Mouse (Mus musculus): ENCODE measurements at regions not wholly inside any gene's neighbourhood (a gene's known extent, or its start where the extent isn't known, plus 50 kb on each side); places are given as distances from the start of the nearest gene placed in this dataset.
"Not testable (repeated sequence)": the region's sequence is repeated elsewhere in the genome, so short reads cannot be mapped to it uniquely, and the experiment has no call there.

DNA sequence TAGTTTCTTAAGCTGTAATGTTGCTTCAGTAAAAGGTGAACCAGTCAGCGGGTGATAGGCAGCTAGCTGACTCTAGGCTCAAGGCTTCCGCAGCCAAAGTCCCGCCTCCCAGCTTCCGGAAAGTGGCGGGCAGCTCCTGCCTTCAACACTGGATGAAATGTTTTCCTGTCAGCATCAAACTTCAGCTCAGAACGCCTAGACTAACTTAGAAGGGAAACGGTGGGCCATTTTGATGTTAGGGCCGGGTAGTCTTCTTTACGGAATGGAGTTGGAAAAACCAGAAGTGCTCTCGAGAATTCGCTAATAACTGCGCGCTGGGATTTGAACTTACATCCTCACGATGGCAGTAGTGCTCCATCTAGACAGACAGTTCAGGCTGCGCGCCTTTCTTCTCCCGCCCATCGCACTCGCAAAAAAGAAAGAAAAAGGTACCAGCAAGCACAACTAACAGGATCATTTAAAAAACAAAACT lies 194.7 kb upstream of the Olfr1324 start:
- no peaks in the 10 kb centered on the region for H3K27me3 ChIP-seq (ENCODE audit: control insufficient read depth, insufficient read depth, low read length)
- no peak overlapping the region for H3K9ac ChIP-seq (replicated peaks; ENCODE audit: low read depth, low read length)
- WGBS: 75% methylated on average over 19 of the region's 19 CpGs
- H3K4me3 ChIP-seq (ENCODE audit: low read depth, low read length): 0 out of 2 replicates have a peak overlapping the region, but pooled peaks have one; percentile 9
- H3K4me1 ChIP-seq (ENCODE audit: control insufficient read depth, insufficient read depth, low read length): no peaks in the 10 kb centered on the region
- ATAC-seq (ENCODE audit: low read depth): peak; percentile 65; the same call in 1 of the 2 replicates
- no peaks in the 10 kb centered on the region for H3K36me3 ChIP-seq (ENCODE audit: control insufficient read depth, insufficient read depth, low read length)
- H3K27ac ChIP-seq (ENCODE audit: low read depth, low read length): no peak overlapping the region
- no peak overlapping the region for H3K4me2 ChIP-seq (ENCODE audit: low read depth, low read length)
- H3K9me3 ChIP-seq (ENCODE audit: control insufficient read depth, low read length): no peaks in the 10 kb centered on the region

DNA sequence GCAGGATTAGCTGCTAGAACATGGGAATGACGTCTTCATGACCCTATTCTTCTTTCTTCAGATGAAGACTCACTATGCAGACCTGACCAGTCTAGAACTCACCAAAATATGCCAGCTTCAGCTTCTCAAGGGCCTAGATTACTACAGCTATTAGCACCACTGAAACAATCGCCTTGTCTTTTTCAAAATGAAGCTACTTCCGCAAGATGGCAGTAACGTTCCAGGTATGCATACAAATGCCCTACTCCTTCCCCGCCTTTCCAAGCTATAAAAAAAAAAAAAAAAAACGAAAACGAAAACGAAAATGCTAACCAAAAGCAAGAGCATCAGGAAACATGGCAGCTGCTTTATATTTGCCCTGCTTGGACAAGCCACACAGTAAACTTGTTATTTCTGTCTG lies 192.6 kb upstream of the Olfr1324 start:
- H3K4me2 ChIP-seq (ENCODE audit: low read depth, low read length): no peak overlapping the region
- no peaks in the 10 kb centered on the region for H3K36me3 ChIP-seq (ENCODE audit: control insufficient read depth, insufficient read depth, low read length)
- no peak overlapping the region for H3K4me3 ChIP-seq (ENCODE audit: low read depth, low read length)
- H3K4me1 ChIP-seq (ENCODE audit: control insufficient read depth, insufficient read depth, low read length): no peaks in the 10 kb centered on the region
- no peaks in the 10 kb centered on the region for H3K27me3 ChIP-seq (ENCODE audit: control insufficient read depth, insufficient read depth, low read length)
- H3K27ac ChIP-seq (ENCODE audit: low read depth, low read length): no peak overlapping the region
- 73% methylated on average over 8 of the region's 8 CpGs for WGBS
- no peaks in the 10 kb centered on the region for H3K9me3 ChIP-seq (ENCODE audit: control insufficient read depth, low read length)
- no peak for ATAC-seq (ENCODE audit: low read depth)
- H3K9ac ChIP-seq (replicated peaks; ENCODE audit: low read depth, low read length): no peak overlapping the region

DNA sequence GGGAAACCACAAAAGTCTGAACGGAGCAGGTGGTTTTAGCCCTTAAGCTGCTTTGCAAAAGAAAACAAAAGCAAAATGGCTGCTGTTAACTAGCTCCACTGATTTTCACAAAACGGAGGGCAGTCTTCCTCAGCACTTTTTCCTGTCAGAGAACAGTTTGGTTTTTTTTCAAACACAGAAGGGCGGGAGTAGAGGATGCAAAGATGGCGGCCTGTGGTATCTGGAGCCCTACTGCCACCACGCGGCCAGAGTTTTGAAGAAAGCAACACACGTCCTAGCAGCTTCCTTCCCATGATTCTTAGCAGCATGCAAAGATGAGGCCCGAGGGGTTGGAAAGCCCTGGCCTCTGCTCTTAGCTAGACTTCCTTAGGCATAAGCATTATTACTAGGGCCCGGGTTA lies 191.6 kb upstream of the Olfr1324 start:
- H3K27ac ChIP-seq (ENCODE audit: low read depth, low read length): 0 out of 2 replicates have a peak overlapping the region, but pooled peaks have one; percentile 17
- ATAC-seq (ENCODE audit: low read depth): peak; percentile 44; the same call in 1 of the 2 replicates
- H3K9ac ChIP-seq (replicated peaks; ENCODE audit: low read depth, low read length): no peak overlapping the region
- H3K27me3 ChIP-seq (ENCODE audit: control insufficient read depth, insufficient read depth, low read length): no peaks in the 10 kb centered on the region
- no peaks in the 10 kb centered on the region for H3K36me3 ChIP-seq (ENCODE audit: control insufficient read depth, insufficient read depth, low read length)
- no peak overlapping the region for H3K4me3 ChIP-seq (ENCODE audit: low read depth, low read length)
- no peaks in the 10 kb centered on the region for H3K9me3 ChIP-seq (ENCODE audit: control insufficient read depth, low read length)
- H3K4me2 ChIP-seq (ENCODE audit: low read depth, low read length): no peak overlapping the region
- H3K4me1 ChIP-seq (ENCODE audit: control insufficient read depth, insufficient read depth, low read length): no peaks in the 10 kb centered on the region
- WGBS: 69% methylated on average over 9 of the region's 9 CpGs

DNA sequence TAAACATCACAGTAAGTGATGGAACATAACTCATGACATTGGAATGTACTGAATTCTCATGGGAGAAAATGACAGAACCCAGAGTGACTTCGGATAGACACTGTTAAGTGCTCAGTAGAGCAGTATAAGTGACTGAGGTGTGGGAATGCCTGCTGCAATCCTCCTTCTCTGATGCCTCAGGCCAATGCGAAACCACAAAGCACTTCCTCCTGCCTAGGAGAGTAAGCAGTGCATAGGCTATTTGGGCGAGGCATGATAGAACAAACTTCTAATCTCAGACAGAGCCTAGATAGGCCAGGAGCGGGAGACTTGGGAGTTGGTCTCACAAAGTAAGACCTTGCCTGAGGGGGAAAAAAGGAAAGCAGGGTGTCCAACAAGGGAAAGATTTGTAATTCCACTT lies 190.6 kb upstream of the Olfr1324 start:
- Histone ChIP-seq H3K9ac (replicated peaks; ENCODE audit: low read depth, low read length) (no peak overlapping the region), H3K36me3 (ENCODE audit: control insufficient read depth, insufficient read depth, low read length) (no peaks in the 10 kb centered on the region), H3K4me2 (ENCODE audit: low read depth, low read length) (no peak overlapping the region), H3K9me3 (ENCODE audit: control insufficient read depth, low read length) (no peaks in the 10 kb centered on the region), H3K27me3 (ENCODE audit: control insufficient read depth, insufficient read depth, low read length) (no peaks in the 10 kb centered on the region), H3K27ac (ENCODE audit: low read depth, low read length) (no peak overlapping the region), H3K4me1 (ENCODE audit: control insufficient read depth, insufficient read depth, low read length) (no peaks in the 10 kb centered on the region), H3K4me3 (ENCODE audit: low read depth, low read length) (no peak overlapping the region)
- ATAC-seq (ENCODE audit: low read depth): no peak
- WGBS: 84% methylated on average over 4 of the region's 4 CpGs

DNA sequence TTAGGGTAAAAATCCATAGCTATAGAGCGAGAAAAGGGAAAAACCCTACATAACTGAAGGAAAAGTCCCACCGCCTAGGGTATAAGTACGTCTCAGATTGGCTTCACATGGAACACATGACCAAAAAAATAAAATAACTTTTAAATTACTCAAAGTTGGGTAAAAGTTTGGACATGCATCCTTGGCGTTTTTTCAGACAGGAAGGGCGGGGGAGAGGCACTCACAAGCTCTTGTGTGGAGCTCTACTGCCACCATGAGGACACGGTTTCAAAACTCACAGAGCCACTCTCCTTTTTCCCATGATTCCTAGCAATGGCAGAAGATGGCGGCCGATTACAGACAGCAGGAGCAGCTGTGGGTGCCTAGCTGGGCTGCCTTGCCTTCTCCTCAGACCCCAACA lies 188.6 kb upstream of the Olfr1324 start:
- H3K9ac ChIP-seq (replicated peaks; ENCODE audit: low read depth, low read length): not testable (repeated sequence)

DNA sequence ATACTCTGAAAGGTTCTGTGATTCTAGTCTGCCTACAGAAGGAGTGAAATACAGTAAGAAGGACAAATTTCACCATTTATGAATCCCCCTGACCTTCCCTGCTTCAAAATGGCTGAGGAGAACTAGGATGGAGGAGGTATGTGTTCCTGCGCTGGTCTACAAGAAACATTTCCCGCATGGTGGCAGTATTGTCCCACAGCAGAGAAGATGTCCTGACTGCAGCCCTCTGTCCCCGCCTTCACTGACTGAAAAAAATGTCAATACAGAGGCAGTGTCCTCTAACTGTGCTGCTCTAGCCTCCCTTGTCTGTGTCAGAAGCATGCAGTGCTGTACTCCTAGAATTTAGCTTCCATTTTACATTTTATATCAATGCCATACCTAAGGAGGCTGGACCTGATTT lies 186.6 kb upstream of the Olfr1324 start:
- peak overlapping the region; percentile 12; the same call in 1 of the 2 replicates for H3K4me3 ChIP-seq (ENCODE audit: low read depth, low read length)
- peak overlapping the region; percentile 52; the same call in 1 of the 2 replicates for H3K27ac ChIP-seq (ENCODE audit: low read depth, low read length)
- peak; percentile 65; the same call in 1 of the 2 replicates for ATAC-seq (ENCODE audit: low read depth)
- not testable (repeated sequence) for H3K4me1 ChIP-seq (ENCODE audit: control insufficient read depth, insufficient read depth, low read length); H3K27me3 ChIP-seq (ENCODE audit: control insufficient read depth, insufficient read depth, low read length); H3K9me3 ChIP-seq (ENCODE audit: control insufficient read depth, low read length); H3K36me3 ChIP-seq (ENCODE audit: control insufficient read depth, insufficient read depth, low read length); H3K9ac ChIP-seq (replicated peaks; ENCODE audit: low read depth, low read length)
- 67% methylated on average over 3 of the region's 3 CpGs for WGBS
- H3K4me2 ChIP-seq (ENCODE audit: low read depth, low read length): peak overlapping the region; percentile 20; the same call in 1 of the 2 replicates

More for the DNA sequence above, 188.6 kb upstream of the Olfr1324 start:
- not testable (repeated sequence) for H3K4me2 ChIP-seq (ENCODE audit: low read depth, low read length); H3K9me3 ChIP-seq (ENCODE audit: control insufficient read depth, low read length); H3K36me3 ChIP-seq (ENCODE audit: control insufficient read depth, insufficient read depth, low read length); ATAC-seq (ENCODE audit: low read depth); H3K4me1 ChIP-seq (ENCODE audit: control insufficient read depth, insufficient read depth, low read length); H3K4me3 ChIP-seq (ENCODE audit: low read depth, low read length); H3K27me3 ChIP-seq (ENCODE audit: control insufficient read depth, insufficient read depth, low read length); H3K27ac ChIP-seq (ENCODE audit: low read depth, low read length)
- WGBS: 68% methylated on average over 8 of the region's 8 CpGs

DNA sequence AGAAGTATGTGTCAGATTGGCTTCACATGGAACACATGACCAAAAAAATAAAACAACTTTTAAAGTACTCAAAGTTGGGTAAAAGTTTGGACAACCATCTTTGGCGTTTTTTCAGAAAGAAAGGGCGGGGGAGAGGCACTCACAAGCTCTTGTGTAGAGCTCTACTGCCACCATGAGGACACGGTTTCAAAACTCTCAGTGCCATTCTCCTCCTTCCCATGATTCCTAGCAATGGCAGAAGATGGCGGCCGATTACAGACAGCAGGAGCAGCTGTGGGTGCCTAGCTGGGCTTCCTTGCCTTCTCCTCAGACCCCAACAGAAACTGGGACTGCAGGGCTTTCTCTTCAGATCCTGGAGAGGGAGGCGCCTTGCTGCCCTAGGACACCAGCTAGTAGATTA lies 186.1 kb upstream of the Olfr1324 start:
- not testable (repeated sequence) for H3K4me1 ChIP-seq (ENCODE audit: control insufficient read depth, insufficient read depth, low read length); H3K9ac ChIP-seq (replicated peaks; ENCODE audit: low read depth, low read length); H3K9me3 ChIP-seq (ENCODE audit: control insufficient read depth, low read length); H3K36me3 ChIP-seq (ENCODE audit: control insufficient read depth, insufficient read depth, low read length); H3K27me3 ChIP-seq (ENCODE audit: control insufficient read depth, insufficient read depth, low read length)
- peak overlapping the region; percentile 12; the same call in 1 of the 2 replicates for H3K4me3 ChIP-seq (ENCODE audit: low read depth, low read length)
- peak overlapping the region; percentile 20; the same call in 1 of the 2 replicates for H3K4me2 ChIP-seq (ENCODE audit: low read depth, low read length)
- WGBS: 69% methylated on average over 6 of the region's 6 CpGs
- peak overlapping the region; percentile 52; the same call in 1 of the 2 replicates for H3K27ac ChIP-seq (ENCODE audit: low read depth, low read length)
- ATAC-seq (ENCODE audit: low read depth): peak; percentile 44; the same call in 1 of the 2 replicates

DNA sequence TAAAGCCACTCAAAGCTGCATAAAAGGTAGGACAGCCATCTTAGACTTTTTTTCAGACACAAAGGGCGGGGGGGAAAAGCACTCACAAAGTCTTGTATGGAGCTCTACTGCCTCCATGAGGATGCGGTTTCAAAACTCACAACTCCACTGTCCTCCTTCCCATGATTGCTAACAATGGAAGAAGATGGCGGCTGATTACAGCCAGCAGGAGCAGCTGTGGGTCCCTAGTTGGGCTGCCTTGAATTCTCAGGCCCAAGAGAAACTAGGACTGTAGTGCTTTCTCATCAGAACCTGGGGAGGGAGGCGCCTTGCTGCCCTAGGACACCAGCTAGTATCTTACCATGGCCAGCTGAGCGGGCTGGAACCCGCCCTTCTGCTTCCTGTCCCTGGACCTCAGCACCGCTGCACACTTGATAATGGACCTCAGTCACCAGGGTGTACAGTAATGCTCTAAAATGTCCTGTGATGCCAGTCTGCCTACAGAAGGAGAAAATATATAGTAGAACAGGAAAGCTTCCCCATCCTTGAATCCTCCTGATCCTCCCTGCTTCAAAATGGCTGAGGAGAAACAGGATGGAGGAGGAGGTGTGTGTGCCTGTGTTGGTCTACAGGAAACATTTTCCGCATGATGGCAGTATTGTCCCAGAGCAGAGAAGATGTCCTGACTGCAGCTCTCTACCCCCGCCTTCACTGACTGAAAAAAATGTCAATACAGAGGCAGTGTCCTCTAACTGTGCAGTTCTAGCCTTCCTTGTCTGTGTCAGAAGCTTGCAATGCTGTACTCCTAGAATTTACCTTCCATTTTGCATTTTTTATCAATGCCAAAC lies 183.7 kb upstream of the Olfr1324 start:
- ATAC-seq (ENCODE audit: low read depth): peak; percentile 82
- H3K36me3 ChIP-seq (ENCODE audit: control insufficient read depth, insufficient read depth, low read length): no peaks in the 10 kb centered on the region
- peak overlapping the region; percentile 32; the same call in 1 of the 2 replicates for H3K4me2 ChIP-seq (ENCODE audit: low read depth, low read length)
- H3K4me1 ChIP-seq (ENCODE audit: control insufficient read depth, insufficient read depth, low read length): no peaks in the 10 kb centered on the region
- H3K4me3 ChIP-seq (ENCODE audit: low read depth, low read length): peak overlapping the region; percentile 20; the same call in 1 of the 2 replicates
- H3K9ac ChIP-seq (replicated peaks; ENCODE audit: low read depth, low read length): peak overlapping the region; percentile 42; the same call in 1 of the 2 replicates
- no peaks in the 10 kb centered on the region for H3K9me3 ChIP-seq (ENCODE audit: control insufficient read depth, low read length)
- 71% methylated on average over 9 of the region's 9 CpGs for WGBS
- H3K27me3 ChIP-seq (ENCODE audit: control insufficient read depth, insufficient read depth, low read length): no peaks in the 10 kb centered on the region
- peak overlapping the region; percentile 71 for H3K27ac ChIP-seq (ENCODE audit: low read depth, low read length)

DNA sequence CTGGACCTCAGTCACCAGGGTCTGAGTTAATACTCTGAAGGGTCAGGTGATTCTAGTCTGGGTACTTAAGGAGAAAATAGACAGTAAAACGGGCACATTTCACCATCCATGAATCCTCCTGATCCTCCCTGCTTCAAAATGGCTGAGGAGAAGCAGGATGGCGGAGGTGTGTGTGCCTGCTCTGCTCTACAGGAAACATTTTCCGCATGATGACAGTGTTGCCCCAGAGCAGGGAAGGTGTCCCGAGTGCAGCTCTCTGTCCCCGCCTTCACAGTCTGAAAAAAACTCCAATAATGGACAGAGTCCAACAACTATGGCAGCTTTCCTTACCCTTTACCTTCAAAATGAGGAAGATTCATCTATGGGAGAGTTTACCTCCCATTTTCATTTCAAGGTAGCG lies 179.8 kb upstream of the Olfr1324 start:
- not testable (repeated sequence) for H3K27me3 ChIP-seq (ENCODE audit: control insufficient read depth, insufficient read depth, low read length); ATAC-seq (ENCODE audit: low read depth); H3K4me1 ChIP-seq (ENCODE audit: control insufficient read depth, insufficient read depth, low read length); H3K9me3 ChIP-seq (ENCODE audit: control insufficient read depth, low read length); H3K4me3 ChIP-seq (ENCODE audit: low read depth, low read length); H3K9ac ChIP-seq (replicated peaks; ENCODE audit: low read depth, low read length); H3K36me3 ChIP-seq (ENCODE audit: control insufficient read depth, insufficient read depth, low read length); H3K4me2 ChIP-seq (ENCODE audit: low read depth, low read length); H3K27ac ChIP-seq (ENCODE audit: low read depth, low read length)
- 92% methylated on average over 5 of the region's 6 CpGs for WGBS

Measured in neural tube, embryonic 14.5 days (tissue).